Mouse (Mus musculus) E14TG2a.4 (cell line): ENCODE measurements around the gene Uspl1.

Source experiments
- H3K27me3 ChIP-seq: 2 replicates; pipeline ENCODE4 v1.6.1; 2014; ENCODE audit warnings: low read length, control low read depth; ENCODE audit not compliant: insufficient read depth
- H3K36me3 ChIP-seq: 2 replicates; pipeline ENCODE4 v1.6.1; 2014; ENCODE audit warnings: low read length, control low read depth; ENCODE audit not compliant: insufficient read depth
- H3K4me1 ChIP-seq: replicated peaks from 2 replicates; pipeline ENCODE4 v1.6.1; 2014; ENCODE audit warnings: low read depth, low read length, control low read depth
- H3K4me3 ChIP-seq: replicated peaks from 2 replicates; pipeline ENCODE4 v1.5.1; 2014; ENCODE audit warnings: mild to moderate bottlenecking, low read length
- H3K9me3 ChIP-seq: 2 replicates; pipeline ENCODE4 v1.6.1; 2014; ENCODE audit warnings: low read length, control low read depth
- CTCF ChIP-seq: conservative IDR thresholded peaks from 2 replicates; pipeline ENCODE4 v1.5.1; 2014; ENCODE audit warnings: low read length
- NANOG ChIP-seq: IDR thresholded peaks from 2 replicates; pipeline ENCODE4 v1.6.1; 2014; ENCODE audit warnings: borderline replicate concordance, low read length, mixed read lengths
- POU5F1 ChIP-seq: IDR thresholded peaks from 2 replicates; pipeline ENCODE4 v1.6.1; 2014; ENCODE audit warnings: low read length, borderline replicate concordance

The Uspl1 gene

GRCm38 (mm10) chr5:149209328-149209727 lies 25.2 kb downstream of the Uspl1 start:
- peaks cover 98% of the 10 kb centered on the region for H3K36me3 ChIP-seq
- no peak overlapping the region for H3K4me3 ChIP-seq
- H3K4me1 ChIP-seq: peaks cover 51% of the 10 kb centered on the region
- H3K27me3 ChIP-seq: no peaks in the 10 kb centered on the region
- no peak for TF ChIP-seq POU5F1
- no peak for TF ChIP-seq CTCF
- TF ChIP-seq NANOG: no peak
- no peaks in the 10 kb centered on the region for H3K9me3 ChIP-seq

GRCm38 (mm10) chr5:149211041-149211440 lies 26.9 kb downstream of the Uspl1 start:
- Histone ChIP-seq H3K9me3 (peaks cover 5% of the 10 kb centered on the region), H3K4me3 (no peak overlapping the region), H3K4me1 (peaks cover 38% of the 10 kb centered on the region), H3K36me3 (peaks cover 100% of the 10 kb centered on the region), H3K27me3 (no peaks in the 10 kb centered on the region)
- no peak for TF ChIP-seq CTCF

GRCm38 (mm10) chr5:149212806-149213205 lies 28.7 kb downstream of the Uspl1 start:
- Histone ChIP-seq H3K36me3 (peaks cover 100% of the 10 kb centered on the region), H3K4me3 (no peak overlapping the region), H3K27me3 (no peaks in the 10 kb centered on the region), H3K9me3 (peaks cover 23% of the 10 kb centered on the region), H3K4me1 (peaks cover 24% of the 10 kb centered on the region)
- TF ChIP-seq POU5F1 (no peak), CTCF (no peak), NANOG (no peak)

- peaks cover 50% of the 10 kb centered on the region for H3K9me3 ChIP-seq
- no peak overlapping the region for H3K4me3 ChIP-seq
- H3K27me3 ChIP-seq: no peaks in the 10 kb centered on the region
- TF ChIP-seq POU5F1 (no peak), CTCF (no peak; the same call in 1 of the 2 replicates), NANOG (no peak)
- H3K4me1 ChIP-seq: peaks cover 22% of the 10 kb centered on the region; the same call in 1 of the 2 replicates
- peaks cover 84% of the 10 kb centered on the region for H3K36me3 ChIP-seq
Observed at GRCm38 (mm10) chr5:149215540-149215939, 31.4 kb downstream of the Uspl1 start.

GRCm38 (mm10) chr5:149217524-149218357 lies 33.6 kb downstream of the Uspl1 start:
- Histone ChIP-seq H3K27me3 (no peaks in the 10 kb centered on the region), H3K9me3 (peaks cover 72% of the 10 kb centered on the region), H3K36me3 (peaks cover 62% of the 10 kb centered on the region), H3K4me3 (0 out of 2 replicates have a peak overlapping the region, but pooled peaks have one; percentile 5), H3K4me1 (peaks cover 11% of the 10 kb centered on the region; the same call in 1 of the 2 replicates)
- no peak for TF ChIP-seq CTCF
- no peak for TF ChIP-seq NANOG
- no peak for TF ChIP-seq POU5F1

GRCm38 (mm10) chr5:149219493-149219892 lies 35.3 kb downstream of the Uspl1 start:
- peaks cover 44% of the 10 kb centered on the region for H3K36me3 ChIP-seq
- H3K27me3 ChIP-seq: no peaks in the 10 kb centered on the region
- peaks cover 3% of the 10 kb centered on the region for H3K4me1 ChIP-seq
- H3K9me3 ChIP-seq: peaks cover 88% of the 10 kb centered on the region
- H3K4me3 ChIP-seq: no peak overlapping the region
- TF ChIP-seq NANOG (no peak), CTCF (no peak), POU5F1 (no peak)

GRCm38 (mm10) chr5:149221355-149221754 lies 37.2 kb downstream of the Uspl1 start:
- Histone ChIP-seq H3K9me3 (peaks cover 80% of the 10 kb centered on the region), H3K4me1 (peaks cover 15% of the 10 kb centered on the region), H3K27me3 (no peaks in the 10 kb centered on the region), H3K36me3 (peaks cover 26% of the 10 kb centered on the region), H3K4me3 (no peak overlapping the region)
- no peak for TF ChIP-seq NANOG
- TF ChIP-seq POU5F1: no peak
- no peak for TF ChIP-seq CTCF

GRCm38 (mm10) chr5:149224666-149225065 lies 40.5 kb downstream of the Uspl1 start:
- no peak overlapping the region for H3K4me3 ChIP-seq
- no peaks in the 10 kb centered on the region for H3K27me3 ChIP-seq
- peaks cover 47% of the 10 kb centered on the region for H3K9me3 ChIP-seq
- H3K36me3 ChIP-seq: no peaks in the 10 kb centered on the region
- peaks cover 38% of the 10 kb centered on the region for H3K4me1 ChIP-seq
- no peak for TF ChIP-seq CTCF
- TF ChIP-seq NANOG: no peak
- TF ChIP-seq POU5F1: no peak
